Mouse (Mus musculus): ENCODE measurements around the gene Exoc4. TPM values are rescaled to one million over a fixed set of nuclear protein-coding genes. Genes with fewer than 3 reads are reported as not detected.

Gene Exoc4
- polyA plus RNA-seq, 1 experiment from 2014 or later, result 25.3 TPM

DNA sequence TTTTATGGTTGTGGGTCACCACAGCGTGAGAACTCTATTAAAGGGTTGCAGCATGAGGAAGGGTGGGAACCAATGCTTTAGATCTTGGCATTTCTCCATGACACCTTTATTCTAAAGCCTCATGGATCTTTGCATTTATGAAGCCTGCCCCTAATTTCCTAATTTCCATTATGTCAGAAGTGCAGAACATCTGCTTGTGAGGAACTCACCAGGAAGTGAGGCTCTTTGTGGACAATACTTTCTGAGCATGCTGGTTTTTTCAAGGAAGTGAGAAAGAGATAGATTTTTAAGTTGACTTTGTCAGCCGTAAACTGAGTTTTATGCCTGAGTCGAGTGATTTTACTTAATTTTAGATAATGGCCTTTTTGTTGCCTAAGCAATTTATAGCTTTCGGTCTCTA, 7.8 kb downstream of the Exoc4 start:
- no peak for ATAC-seq (ENCODE audit: low read depth)
- WGBS, result 83% methylated on average over 4 of the region's 4 CpGs
- Histone ChIP-seq H3K4me3 (ENCODE audit: low read depth, low read length) (no peak overlapping the region), H3K27me3 (replicated peaks; ENCODE audit: control insufficient read depth, insufficient read depth, low read length) (no peaks in the 10 kb centered on the region), H3K4me2 (ENCODE audit: low read depth, low read length) (no peak overlapping the region), H3K4me1 (ENCODE audit: control insufficient read depth, insufficient read depth, low read length) (no peaks in the 10 kb centered on the region), H3K36me3 (ENCODE audit: control insufficient read depth, insufficient read depth, low read length) (no peaks in the 10 kb centered on the region), H3K9me3 (ENCODE audit: control insufficient read depth, low read length) (no peaks in the 10 kb centered on the region), H3K27ac (replicated peaks; ENCODE audit: low read depth, low read length) (no peak overlapping the region), H3K9ac (ENCODE audit: low read depth, low read length) (no peak overlapping the region)
- no peak for DNase-seq (ENCODE audit: low spot score)

DNA sequence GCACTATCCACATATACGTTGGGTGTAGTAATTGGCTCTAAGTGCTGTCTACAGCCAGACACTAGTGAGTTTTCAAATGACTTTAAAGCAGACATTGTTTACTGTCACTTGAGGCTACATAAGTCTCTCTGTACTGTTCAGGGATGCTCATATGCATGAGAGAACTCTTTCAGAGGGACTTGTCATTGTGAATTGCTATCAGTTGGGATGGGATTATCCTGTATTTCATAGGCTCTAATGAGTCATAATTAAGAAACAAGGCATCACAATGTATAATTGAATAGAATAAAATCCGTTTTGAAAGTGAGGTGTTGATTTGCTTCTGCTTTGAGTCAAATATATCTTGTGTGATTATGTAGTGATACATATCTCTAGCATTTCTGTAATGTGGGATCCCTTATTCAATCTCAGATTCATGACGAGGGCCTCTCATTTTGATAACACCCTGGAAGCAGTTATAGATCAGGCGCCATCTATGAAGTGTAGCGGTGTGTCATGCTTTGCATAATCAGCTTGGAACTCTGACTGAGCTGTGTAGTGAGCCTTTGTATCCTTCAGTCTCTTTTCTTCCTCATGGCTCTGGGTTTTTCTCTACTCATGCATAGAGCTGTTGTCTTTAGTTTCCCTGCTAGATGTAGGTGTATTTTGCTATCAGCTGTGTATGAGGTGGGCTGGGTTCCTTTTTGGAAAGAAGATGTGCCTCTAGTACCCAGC, 8.3 kb downstream of the Exoc4 start:
- no peak overlapping the region for H3K4me3 ChIP-seq (ENCODE audit: low read depth, low read length)
- no peaks in the 10 kb centered on the region for H3K9me3 ChIP-seq (ENCODE audit: control insufficient read depth, low read length)
- no peaks in the 10 kb centered on the region for H3K4me1 ChIP-seq (ENCODE audit: control insufficient read depth, insufficient read depth, low read length)
- H3K27ac ChIP-seq (replicated peaks; ENCODE audit: low read depth, low read length), result no peak overlapping the region
- WGBS, result 76% methylated on average over 5 of the region's 5 CpGs
- DNase-seq (ENCODE audit: low spot score) (no peak), ATAC-seq (ENCODE audit: low read depth) (no peak)
- no peak overlapping the region for H3K4me2 ChIP-seq (ENCODE audit: low read depth, low read length)
- no peak overlapping the region for H3K9ac ChIP-seq (ENCODE audit: low read depth, low read length)
- H3K27me3 ChIP-seq (replicated peaks; ENCODE audit: control insufficient read depth, insufficient read depth, low read length), result no peaks in the 10 kb centered on the region
- H3K36me3 ChIP-seq (ENCODE audit: control insufficient read depth, insufficient read depth, low read length), result no peaks in the 10 kb centered on the region

DNA sequence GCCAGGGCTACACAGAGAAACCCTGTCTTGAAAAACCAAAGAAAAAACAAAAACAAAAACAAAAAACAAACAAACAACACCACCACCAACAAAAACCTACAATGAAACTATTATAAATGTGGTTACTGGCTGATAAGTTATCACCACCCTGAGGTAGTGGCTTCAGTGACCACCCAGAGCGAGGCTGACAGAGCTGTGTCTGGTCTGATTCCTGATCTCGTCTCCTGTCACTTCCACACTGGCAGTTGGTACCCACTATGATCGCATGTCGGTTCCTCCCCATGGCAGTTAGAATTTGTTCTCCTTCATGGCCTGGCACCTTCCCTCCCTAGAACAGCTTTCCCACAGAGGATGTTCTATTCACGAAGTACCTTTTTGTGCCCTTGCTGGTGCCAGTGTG, 11.0 kb downstream of the Exoc4 start:
- DNase-seq (ENCODE audit: low spot score) (no peak), ATAC-seq (ENCODE audit: low read depth) (no peak)
- Histone ChIP-seq H3K36me3 (ENCODE audit: control insufficient read depth, insufficient read depth, low read length) (no peaks in the 10 kb centered on the region), H3K9me3 (ENCODE audit: control insufficient read depth, low read length) (no peaks in the 10 kb centered on the region), H3K4me2 (ENCODE audit: low read depth, low read length) (no peak overlapping the region), H3K4me3 (ENCODE audit: low read depth, low read length) (no peak overlapping the region), H3K27ac (replicated peaks; ENCODE audit: low read depth, low read length) (no peak overlapping the region), H3K27me3 (replicated peaks; ENCODE audit: control insufficient read depth, insufficient read depth, low read length) (no peaks in the 10 kb centered on the region), H3K9ac (ENCODE audit: low read depth, low read length) (no peak overlapping the region), H3K4me1 (ENCODE audit: control insufficient read depth, insufficient read depth, low read length) (no peaks in the 10 kb centered on the region)
- 82% methylated on average over 5 of the region's 5 CpGs for WGBS

DNA sequence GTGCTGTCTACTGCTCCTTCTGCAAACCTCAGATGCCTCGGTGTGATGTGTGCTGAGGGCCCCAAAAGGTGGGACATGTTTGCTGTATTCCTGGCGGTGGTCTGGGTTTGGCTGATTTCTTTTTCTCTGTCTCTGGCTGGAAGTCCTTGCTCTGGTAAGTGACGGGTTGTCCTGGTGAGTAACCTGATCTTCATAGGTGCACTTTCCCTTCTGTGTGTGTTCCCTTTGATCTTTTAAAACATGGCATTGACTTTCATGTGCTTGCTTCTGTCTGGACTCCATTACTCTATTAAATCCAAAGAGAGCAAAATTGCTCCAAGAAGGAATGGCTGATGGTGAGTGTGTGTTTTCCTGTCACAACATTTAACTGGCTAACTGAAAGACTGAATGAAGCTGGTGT, 12.7 kb downstream of the Exoc4 start:
- no peaks in the 10 kb centered on the region for H3K27me3 ChIP-seq (replicated peaks; ENCODE audit: control insufficient read depth, insufficient read depth, low read length)
- H3K4me3 ChIP-seq (ENCODE audit: low read depth, low read length), result no peak overlapping the region
- H3K4me2 ChIP-seq (ENCODE audit: low read depth, low read length), result no peak overlapping the region
- H3K9me3 ChIP-seq (ENCODE audit: control insufficient read depth, low read length), result no peaks in the 10 kb centered on the region
- H3K4me1 ChIP-seq (ENCODE audit: control insufficient read depth, insufficient read depth, low read length), result no peaks in the 10 kb centered on the region
- peaks cover 7% of the 10 kb centered on the region; the same call in 1 of the 2 replicates for H3K36me3 ChIP-seq (ENCODE audit: control insufficient read depth, insufficient read depth, low read length)
- H3K27ac ChIP-seq (replicated peaks; ENCODE audit: low read depth, low read length), result no peak overlapping the region
- ATAC-seq (ENCODE audit: low read depth), result no peak
- no peak overlapping the region for H3K9ac ChIP-seq (ENCODE audit: low read depth, low read length)
- DNase-seq (ENCODE audit: low spot score), result no peak
- 40% methylated on average over 3 of the region's 3 CpGs for WGBS

DNA sequence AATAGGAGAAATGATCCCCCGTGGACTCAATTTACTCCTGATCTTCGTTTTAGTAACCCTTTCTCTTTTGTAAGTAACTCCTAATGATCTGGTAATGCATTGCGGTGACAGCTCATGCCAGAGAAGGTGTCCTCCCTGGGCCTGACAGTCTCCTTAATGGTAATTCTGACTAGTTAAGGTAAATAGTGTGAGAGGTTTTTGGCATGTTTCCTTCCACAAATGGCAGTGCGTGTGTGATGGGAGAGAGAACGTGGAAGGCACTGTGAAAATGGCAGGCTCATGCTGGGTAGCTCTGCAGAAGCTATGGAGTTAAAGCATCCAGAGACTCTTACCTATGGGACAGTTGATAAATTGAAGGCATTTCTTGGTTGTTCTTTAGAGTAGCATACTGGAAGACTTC, 15.1 kb downstream of the Exoc4 start:
- no peak overlapping the region for H3K27ac ChIP-seq (replicated peaks; ENCODE audit: low read depth, low read length)
- H3K4me2 ChIP-seq (ENCODE audit: low read depth, low read length), result no peak overlapping the region
- H3K36me3 ChIP-seq (ENCODE audit: control insufficient read depth, insufficient read depth, low read length), result peaks cover 21% of the 10 kb centered on the region
- no peaks in the 10 kb centered on the region for H3K9me3 ChIP-seq (ENCODE audit: control insufficient read depth, low read length)
- ATAC-seq (ENCODE audit: low read depth) (no peak), DNase-seq (ENCODE audit: low spot score) (no peak)
- no peak overlapping the region for H3K9ac ChIP-seq (ENCODE audit: low read depth, low read length)
- no peak overlapping the region for H3K4me3 ChIP-seq (ENCODE audit: low read depth, low read length)
- no peaks in the 10 kb centered on the region for H3K4me1 ChIP-seq (ENCODE audit: control insufficient read depth, insufficient read depth, low read length)
- 68% methylated on average over 5 of the region's 5 CpGs for WGBS
- H3K27me3 ChIP-seq (replicated peaks; ENCODE audit: control insufficient read depth, insufficient read depth, low read length), result no peaks in the 10 kb centered on the region

DNA sequence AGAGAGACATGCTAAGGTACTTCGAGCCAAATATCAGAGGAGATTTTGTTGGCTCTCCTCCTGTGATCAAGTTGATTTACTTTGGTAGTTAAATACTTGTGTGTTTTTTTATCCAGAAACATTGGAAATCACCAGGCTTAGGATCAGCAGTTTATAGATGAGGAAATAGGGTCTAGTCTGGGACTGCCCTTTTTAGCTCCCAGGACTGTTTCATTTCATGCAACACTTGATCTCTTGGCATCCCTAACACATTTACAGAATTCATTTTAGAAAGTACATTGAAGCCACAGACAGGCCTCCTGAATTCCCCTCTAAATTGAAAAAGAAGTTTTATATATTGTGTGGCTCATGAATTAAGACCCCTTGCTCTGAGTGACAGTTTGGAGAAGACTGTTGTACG, 15.5 kb downstream of the Exoc4 start:
- no peaks in the 10 kb centered on the region for H3K9me3 ChIP-seq (ENCODE audit: control insufficient read depth, low read length)
- no peak for ATAC-seq (ENCODE audit: low read depth)
- no peak overlapping the region for H3K27ac ChIP-seq (replicated peaks; ENCODE audit: low read depth, low read length)
- no peak for DNase-seq (ENCODE audit: low spot score)
- WGBS, result 75% methylated on average over 2 of the region's 2 CpGs
- no peak overlapping the region for H3K4me2 ChIP-seq (ENCODE audit: low read depth, low read length)
- no peak overlapping the region for H3K9ac ChIP-seq (ENCODE audit: low read depth, low read length)
- H3K4me3 ChIP-seq (ENCODE audit: low read depth, low read length), result no peak overlapping the region
- H3K27me3 ChIP-seq (replicated peaks; ENCODE audit: control insufficient read depth, insufficient read depth, low read length), result no peaks in the 10 kb centered on the region
- peaks cover 24% of the 10 kb centered on the region for H3K36me3 ChIP-seq (ENCODE audit: control insufficient read depth, insufficient read depth, low read length)
- H3K4me1 ChIP-seq (ENCODE audit: control insufficient read depth, insufficient read depth, low read length), result no peaks in the 10 kb centered on the region

DNA sequence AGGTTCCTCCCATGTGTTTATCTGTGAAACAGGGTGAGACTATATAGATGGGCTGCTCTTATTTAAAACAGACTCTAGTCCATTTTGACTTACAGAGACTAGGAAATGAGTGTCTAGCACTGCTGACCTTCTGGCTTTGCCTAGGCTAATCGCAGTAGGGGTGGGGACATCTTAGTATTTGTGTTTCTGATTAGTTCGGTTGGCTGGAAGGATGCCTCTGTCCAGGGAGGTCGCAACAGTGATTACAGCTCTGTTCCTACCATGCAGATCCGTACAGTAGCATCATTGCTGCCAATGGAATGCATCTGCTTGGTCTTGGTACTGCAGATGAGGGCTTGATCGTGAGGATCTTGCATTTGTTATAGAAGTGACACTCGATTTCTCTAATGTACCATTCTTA, 18.7 kb downstream of the Exoc4 start:
- WGBS, result 72% methylated on average over 6 of the region's 6 CpGs
- no peaks in the 10 kb centered on the region for H3K4me1 ChIP-seq (ENCODE audit: control insufficient read depth, insufficient read depth, low read length)
- peaks cover 27% of the 10 kb centered on the region for H3K36me3 ChIP-seq (ENCODE audit: control insufficient read depth, insufficient read depth, low read length)
- ATAC-seq (ENCODE audit: low read depth) (no peak), DNase-seq (ENCODE audit: low spot score) (no peak)
- no peak overlapping the region for H3K27ac ChIP-seq (replicated peaks; ENCODE audit: low read depth, low read length)
- H3K4me2 ChIP-seq (ENCODE audit: low read depth, low read length), result no peak overlapping the region
- no peak overlapping the region for H3K4me3 ChIP-seq (ENCODE audit: low read depth, low read length)
- no peaks in the 10 kb centered on the region for H3K27me3 ChIP-seq (replicated peaks; ENCODE audit: control insufficient read depth, insufficient read depth, low read length)
- no peak overlapping the region for H3K9ac ChIP-seq (ENCODE audit: low read depth, low read length)
- no peaks in the 10 kb centered on the region for H3K9me3 ChIP-seq (ENCODE audit: control insufficient read depth, low read length)

DNA sequence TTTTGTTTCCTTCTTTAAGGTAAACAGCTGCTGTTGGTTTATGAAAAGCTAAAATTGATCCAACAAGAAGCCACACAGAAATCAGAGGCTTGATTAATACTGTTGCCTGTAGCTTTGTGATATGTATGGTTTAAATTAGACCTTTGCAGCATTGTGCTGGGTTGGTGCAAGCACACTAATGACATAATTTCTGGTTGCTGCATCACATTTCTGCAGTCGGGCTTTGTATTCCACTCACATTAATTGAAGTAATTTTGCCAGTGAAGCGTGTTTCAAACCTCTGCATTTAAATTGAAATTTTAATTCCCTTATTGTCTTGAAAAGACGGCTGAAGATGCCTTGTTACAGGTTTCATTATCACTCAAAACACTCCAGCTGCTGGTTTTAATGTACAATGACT, 34.6 kb downstream of the Exoc4 start:
- Histone ChIP-seq H3K9ac (ENCODE audit: low read depth, low read length) (no peak overlapping the region), H3K27me3 (replicated peaks; ENCODE audit: control insufficient read depth, insufficient read depth, low read length) (no peaks in the 10 kb centered on the region), H3K4me2 (ENCODE audit: low read depth, low read length) (no peak overlapping the region), H3K27ac (replicated peaks; ENCODE audit: low read depth, low read length) (no peak overlapping the region), H3K36me3 (ENCODE audit: control insufficient read depth, insufficient read depth, low read length) (no peaks in the 10 kb centered on the region), H3K9me3 (ENCODE audit: control insufficient read depth, low read length) (no peaks in the 10 kb centered on the region), H3K4me3 (ENCODE audit: low read depth, low read length) (no peak overlapping the region), H3K4me1 (ENCODE audit: control insufficient read depth, insufficient read depth, low read length) (0 out of 2 replicates have a peak, but pooled peaks cover 4% of the 10 kb centered on the region)
- DNase-seq (ENCODE audit: low spot score), result no peak
- no peak for ATAC-seq (ENCODE audit: low read depth)
- 38% methylated on average over 3 of the region's 3 CpGs for WGBS

DNA sequence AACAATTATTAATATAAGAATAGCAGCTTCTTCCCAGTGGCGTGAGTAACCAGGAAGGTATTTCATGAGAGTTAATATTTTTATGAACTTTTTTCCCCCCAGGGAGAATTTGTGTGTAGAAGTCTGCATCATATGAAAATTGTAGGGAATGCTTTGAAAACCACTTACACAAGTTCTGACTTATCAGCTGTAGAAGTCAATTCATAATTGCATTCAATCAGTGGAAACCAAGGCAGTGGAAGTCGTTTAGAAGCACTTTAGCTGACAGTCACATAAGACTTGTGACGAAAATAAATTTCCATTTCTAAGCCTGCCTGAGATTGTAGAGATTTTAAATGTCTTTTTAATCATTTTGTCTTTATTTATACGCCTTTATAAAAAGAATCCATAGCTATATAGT, 35.1 kb downstream of the Exoc4 start:
- Histone ChIP-seq H3K36me3 (ENCODE audit: control insufficient read depth, insufficient read depth, low read length) (no peaks in the 10 kb centered on the region), H3K4me1 (ENCODE audit: control insufficient read depth, insufficient read depth, low read length) (0 out of 2 replicates have a peak, but pooled peaks cover 4% of the 10 kb centered on the region), H3K4me2 (ENCODE audit: low read depth, low read length) (no peak overlapping the region), H3K9ac (ENCODE audit: low read depth, low read length) (no peak overlapping the region), H3K27ac (replicated peaks; ENCODE audit: low read depth, low read length) (no peak overlapping the region), H3K27me3 (replicated peaks; ENCODE audit: control insufficient read depth, insufficient read depth, low read length) (no peaks in the 10 kb centered on the region), H3K9me3 (ENCODE audit: control insufficient read depth, low read length) (no peaks in the 10 kb centered on the region), H3K4me3 (ENCODE audit: low read depth, low read length) (no peak overlapping the region)
- ATAC-seq (ENCODE audit: low read depth), result no peak
- 58% methylated on average over 4 of the region's 4 CpGs for WGBS
- peak; percentile 14 for DNase-seq (ENCODE audit: low spot score)
